Mouse (Mus musculus) liver, embryonic 11.5 days (tissue): ENCODE measurements around the gene Vav3. TPM values are rescaled to one million over a fixed set of nuclear protein-coding genes. Genes with fewer than 3 reads are reported as not detected.

Experiments used
- ATAC-seq: fragments of 200-750 bp; cut with Nextera tagmentation; replicated peaks from 2 replicates; pipeline ENCODE4 v1.8.0; 2017; ENCODE audit warnings: moderate number of reproducible peaks, mild to moderate bottlenecking, moderate TSS enrichment, moderate library complexity; ENCODE audit not compliant: low FRiP score
- DNase-seq: peaks from one replicate; pipeline ENCODE4 v3.0.0-alpha.2; 2017; ENCODE audit warnings: low spot score
- H3K27ac ChIP-seq: fragments of 300-500 bp; sonication (generic); 2 replicates; pipeline ENCODE4 v1.5.1; 2014; ENCODE audit warnings: mild to moderate bottlenecking, low read depth, low read length, control low read depth
- H3K27me3 ChIP-seq: fragments of 300-500 bp; sonication (generic); replicated peaks from 2 replicates; pipeline ENCODE4 v1.6.1; 2014; ENCODE audit warnings: low read length, mixed read lengths; ENCODE audit not compliant: control insufficient read depth, insufficient read depth
- H3K36me3 ChIP-seq: fragments of 300-500 bp; sonication (generic); 2 replicates; pipeline ENCODE4 v1.6.1; 2014; ENCODE audit warnings: mild to moderate bottlenecking, low read length, moderate library complexity, mixed read lengths; ENCODE audit not compliant: control insufficient read depth, insufficient read depth
- H3K4me1 ChIP-seq: fragments of 300-500 bp; sonication (generic); replicated peaks from 2 replicates; pipeline ENCODE4 v1.6.1; 2014; ENCODE audit warnings: low read length, mixed read lengths; ENCODE audit not compliant: control insufficient read depth, insufficient read depth
- H3K4me2 ChIP-seq: fragments of 300-500 bp; sonication (generic); 2 replicates; pipeline ENCODE4 v1.6.1; 2014; ENCODE audit warnings: mild to moderate bottlenecking, control low read depth, moderate library complexity
- H3K4me3 ChIP-seq: fragments of 300-500 bp; sonication (generic); 2 replicates; pipeline ENCODE4 v1.5.1; 2014; ENCODE audit warnings: low read depth, low read length, control low read depth
- H3K9ac ChIP-seq: fragments of 300-500 bp; sonication (generic); 2 replicates; pipeline ENCODE4 v1.6.1; 2014; ENCODE audit warnings: low read depth, low read length, control low read depth
- H3K9me3 ChIP-seq: fragments of 300-500 bp; sonication (generic); 2 replicates; pipeline ENCODE4 v1.6.1; 2016; ENCODE audit warnings: low read length, inconsistent platforms, mixed read lengths; ENCODE audit not compliant: control insufficient read depth
- WGBS: fragments of 180-500 bp; shearing (Covaris S2); extraction: QIAGEN DNeasy Blood & Tissue Kit; methylation state at CpG from one replicate; pipeline ENCODE4 v1.1.7; 2014; 5-methylcytosine and 5-hydroxymethylcytosine counted together
- polyA plus RNA-seq: library from polyadenylated mRNA; unstranded; fragments of >200 nt; fragmentation: Nextera tagmentation; extraction: Ambion mirVana; gene quantifications from 2 replicates; pipeline ENCODE4 v1.2.1, GENCODE M21; 2014

Gene Vav3
- polyA plus RNA-seq, 1 experiment from 2014 or later, result 5.8 TPM

DNA sequence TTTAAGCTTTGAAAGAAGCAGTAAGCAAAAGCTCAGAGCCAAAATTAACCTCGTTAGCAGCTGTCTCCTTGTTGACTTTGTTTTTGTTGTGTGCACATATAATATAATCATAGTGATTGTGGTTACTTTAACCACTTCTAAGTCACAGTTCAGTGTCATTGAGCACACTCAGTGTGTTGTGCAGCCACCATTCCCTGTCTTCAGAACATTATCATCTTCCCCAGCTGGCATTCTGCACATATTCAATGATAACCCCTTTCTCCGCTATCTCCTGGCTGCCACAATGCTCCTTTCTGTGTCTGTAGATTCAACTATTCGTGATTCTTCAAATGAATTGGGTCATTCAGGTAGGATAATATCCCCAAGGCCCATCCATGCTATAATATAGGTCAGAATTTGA, 21.9 kb downstream of the Vav3 start:
- H3K27me3 ChIP-seq, result no peaks in the 10 kb centered on the region
- ATAC-seq (peak; percentile 66; the same call in 1 of the 2 replicates), DNase-seq (no peak)
- WGBS, result 39% methylated on average over 3 of the region's 3 CpGs
- H3K4me1 ChIP-seq, result peaks cover 11% of the 10 kb centered on the region
- H3K4me2 ChIP-seq, result no peak overlapping the region; the same call in 1 of the 2 replicates
- H3K36me3 ChIP-seq, result no peaks in the 10 kb centered on the region
- no peak overlapping the region for H3K27ac ChIP-seq
- H3K9ac ChIP-seq, result no peak overlapping the region
- no peak overlapping the region for H3K4me3 ChIP-seq
- H3K9me3 ChIP-seq, result no peaks in the 10 kb centered on the region

DNA sequence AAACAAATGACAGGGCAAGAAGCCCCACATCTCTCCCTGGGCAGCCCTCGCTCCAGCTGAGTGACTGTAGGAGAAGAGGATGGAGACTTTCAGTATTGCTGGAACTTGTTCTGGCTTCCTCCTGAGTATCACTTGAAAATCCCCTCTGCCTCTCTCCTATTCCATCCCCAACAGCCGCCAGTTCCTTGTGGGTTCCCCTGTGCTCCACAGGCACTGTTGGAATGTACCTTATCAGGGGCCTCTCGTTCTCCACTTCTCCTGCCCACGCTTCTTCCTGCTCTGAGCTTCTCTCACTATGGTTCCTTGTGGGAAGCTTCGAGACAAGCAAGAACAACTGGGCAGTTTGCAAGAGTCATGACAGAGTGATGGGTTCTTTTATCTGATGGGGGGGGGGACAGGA, 23.1 kb downstream of the Vav3 start:
- Histone ChIP-seq H3K36me3 (no peaks in the 10 kb centered on the region), H3K9ac (no peak overlapping the region), H3K27ac (no peak overlapping the region), H3K4me1 (peaks cover 11% of the 10 kb centered on the region), H3K27me3 (no peaks in the 10 kb centered on the region), H3K4me3 (no peak overlapping the region), H3K9me3 (no peaks in the 10 kb centered on the region), H3K4me2 (no peak overlapping the region)
- WGBS, result 30% methylated on average over 5 of the region's 5 CpGs
- no peak for ATAC-seq
- no peak for DNase-seq

DNA sequence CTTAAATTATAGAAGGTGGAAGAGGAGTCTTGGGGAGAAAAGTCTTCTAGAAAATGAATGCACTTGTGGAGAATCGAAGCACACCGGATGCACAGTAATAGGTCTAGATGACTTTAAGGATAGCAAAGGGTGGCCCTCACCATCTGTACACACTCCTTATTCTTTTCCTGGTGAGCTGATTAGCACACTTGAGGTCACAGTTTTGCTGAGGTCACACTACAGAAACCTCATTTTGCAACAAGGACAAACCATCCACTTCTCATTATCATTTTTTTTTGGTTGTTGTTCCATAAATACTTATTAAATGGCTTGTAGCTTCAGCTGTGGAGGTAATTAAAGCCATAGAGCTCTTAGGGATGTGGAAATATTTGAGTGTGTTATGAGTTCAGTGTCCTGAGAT, 25.4 kb downstream of the Vav3 start:
- H3K9ac ChIP-seq, result no peak overlapping the region
- H3K9me3 ChIP-seq, result no peaks in the 10 kb centered on the region
- H3K4me1 ChIP-seq, result peaks cover 11% of the 10 kb centered on the region
- WGBS, result 76% methylated on average over 2 of the region's 2 CpGs
- H3K27ac ChIP-seq, result no peak overlapping the region
- no peak overlapping the region for H3K4me3 ChIP-seq
- H3K4me2 ChIP-seq, result no peak overlapping the region
- H3K36me3 ChIP-seq, result no peaks in the 10 kb centered on the region
- ATAC-seq (no peak), DNase-seq (no peak)
- no peaks in the 10 kb centered on the region for H3K27me3 ChIP-seq

DNA sequence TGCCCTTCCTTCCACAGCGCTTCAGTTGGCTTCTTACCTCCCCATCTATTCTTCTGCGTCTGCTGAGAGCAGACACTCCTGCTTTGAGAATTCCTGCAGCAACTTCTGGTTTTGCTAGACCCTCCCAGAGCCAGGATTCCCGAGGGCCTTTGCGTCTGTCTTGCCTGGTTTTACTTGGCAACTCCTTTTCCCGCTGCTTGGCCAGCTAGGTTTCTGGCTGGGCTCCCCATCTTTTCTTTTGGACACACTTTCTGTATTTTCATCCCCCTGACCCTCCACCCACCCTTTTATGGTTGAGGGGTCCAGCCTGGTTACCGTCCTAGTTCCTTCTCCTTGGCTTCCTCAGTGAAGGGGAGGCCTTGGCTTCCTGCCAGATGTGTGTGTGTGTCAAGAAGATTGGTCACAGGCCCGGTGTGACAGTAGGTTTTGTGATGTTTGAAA, 26.0 kb downstream of the Vav3 start:
- ATAC-seq (no peak), DNase-seq (no peak)
- no peak overlapping the region for H3K4me3 ChIP-seq
- no peak overlapping the region for H3K4me2 ChIP-seq
- WGBS, result 49% methylated on average over 7 of the region's 7 CpGs
- H3K9ac ChIP-seq, result no peak overlapping the region
- no peaks in the 10 kb centered on the region for H3K27me3 ChIP-seq
- H3K9me3 ChIP-seq, result no peaks in the 10 kb centered on the region
- no peaks in the 10 kb centered on the region for H3K36me3 ChIP-seq
- H3K4me1 ChIP-seq, result peaks cover 11% of the 10 kb centered on the region
- H3K27ac ChIP-seq, result no peak overlapping the region

DNA sequence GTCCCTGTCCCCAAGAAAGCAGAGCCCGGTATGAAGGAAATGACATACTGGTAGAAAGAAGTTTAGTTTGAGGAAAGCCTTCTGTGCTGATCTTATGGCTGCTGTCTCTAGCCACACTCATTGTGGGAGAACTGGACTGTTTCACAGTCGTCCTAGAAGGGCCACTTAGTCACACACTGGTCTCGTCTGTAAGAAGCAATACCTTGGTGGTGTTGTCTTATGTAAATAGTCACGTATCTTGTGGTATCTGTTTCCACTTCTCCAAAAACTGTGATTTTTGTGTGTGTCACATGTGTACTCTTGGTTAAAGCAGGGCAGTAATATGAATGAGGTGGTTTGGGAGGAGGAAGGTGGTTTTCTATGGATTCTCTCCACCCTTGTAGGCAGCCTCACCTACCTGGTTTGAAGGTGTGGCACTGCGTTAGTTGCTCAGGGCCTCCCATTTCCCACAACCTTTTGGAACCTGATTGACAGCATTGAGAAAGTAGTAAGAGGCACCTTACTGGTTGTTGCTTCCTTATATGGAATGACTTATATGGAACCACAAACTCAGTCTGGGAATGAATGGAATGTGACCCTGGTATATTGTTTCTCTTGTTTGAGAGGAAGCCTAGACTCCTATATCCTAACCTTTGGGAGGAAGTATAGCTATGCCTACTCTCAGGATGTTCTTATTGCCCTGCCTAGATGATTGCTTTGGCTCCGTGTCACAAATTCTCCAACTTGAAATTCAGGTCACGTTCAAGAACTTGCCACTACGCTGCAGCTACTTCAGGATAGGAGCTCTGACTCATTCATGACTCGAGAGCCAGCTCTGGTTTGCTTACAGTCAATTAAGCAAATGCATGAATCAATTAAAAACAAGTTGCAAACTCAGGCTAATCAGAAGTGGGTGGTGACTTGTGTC, 28.2 kb downstream of the Vav3 start:
- Histone ChIP-seq H3K27me3 (no peaks in the 10 kb centered on the region), H3K9ac (no peak overlapping the region), H3K4me1 (peaks cover 2% of the 10 kb centered on the region; the same call in 1 of the 2 replicates), H3K36me3 (no peaks in the 10 kb centered on the region), H3K4me2 (no peak overlapping the region), H3K27ac (no peak overlapping the region), H3K9me3 (no peaks in the 10 kb centered on the region), H3K4me3 (no peak overlapping the region)
- no peak for DNase-seq
- 70% methylated on average over 9 of the region's 9 CpGs for WGBS
- ATAC-seq, result no peak

DNA sequence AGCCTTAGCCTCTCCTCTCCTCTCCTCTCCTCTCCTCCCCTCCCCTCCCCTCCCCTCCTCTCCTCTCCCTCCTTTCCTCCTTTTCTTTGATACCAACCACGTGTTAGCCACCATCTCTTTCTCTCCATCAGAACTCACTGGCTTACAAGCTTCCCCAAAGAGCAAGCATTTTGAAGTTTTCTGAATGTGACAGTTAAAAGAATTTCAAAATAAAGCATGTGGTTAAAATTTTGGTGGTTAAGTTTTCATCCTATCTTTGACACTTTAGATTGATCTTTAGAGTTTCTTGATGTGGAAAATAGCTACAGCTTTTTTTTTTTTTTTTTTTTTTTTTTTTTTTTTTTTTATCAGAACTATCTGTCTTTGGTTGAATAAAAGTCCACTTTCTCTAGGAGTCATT, 31.1 kb downstream of the Vav3 start:
- DNase-seq (no peak), ATAC-seq (no peak)
- no peaks in the 10 kb centered on the region; the same call in 1 of the 2 replicates for H3K4me1 ChIP-seq
- no peaks in the 10 kb centered on the region for H3K9me3 ChIP-seq
- no peak overlapping the region for H3K4me3 ChIP-seq
- no peaks in the 10 kb centered on the region for H3K27me3 ChIP-seq
- no peak overlapping the region for H3K9ac ChIP-seq
- no peak overlapping the region for H3K27ac ChIP-seq
- 13% methylated on average over 1 of the region's 1 CpGs for WGBS
- H3K36me3 ChIP-seq, result no peaks in the 10 kb centered on the region
- no peak overlapping the region for H3K4me2 ChIP-seq

DNA sequence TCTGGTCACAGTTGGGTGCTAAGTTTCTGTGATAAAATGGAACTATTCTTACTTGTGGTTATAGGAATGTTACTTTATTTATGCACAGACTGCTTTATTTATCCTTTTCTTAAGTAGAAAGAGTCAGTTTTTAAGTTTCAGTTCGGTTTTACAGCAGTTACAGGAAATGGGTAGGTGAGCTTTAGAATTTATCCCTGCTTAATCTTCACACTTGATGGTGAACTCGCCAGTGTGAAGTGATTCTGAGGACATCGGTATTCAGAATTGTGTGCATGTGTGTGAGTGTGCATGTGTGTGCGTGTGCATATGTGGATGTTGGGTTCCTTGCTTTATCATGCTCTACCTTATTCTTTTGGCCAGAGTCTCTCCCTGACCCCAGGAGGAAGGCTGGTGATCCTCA, 32.2 kb downstream of the Vav3 start:
- peaks cover 4% of the 10 kb centered on the region; the same call in 1 of the 2 replicates for H3K4me1 ChIP-seq
- no peaks in the 10 kb centered on the region for H3K9me3 ChIP-seq
- no peak overlapping the region for H3K4me3 ChIP-seq
- H3K36me3 ChIP-seq, result no peaks in the 10 kb centered on the region
- no peaks in the 10 kb centered on the region for H3K27me3 ChIP-seq
- 84% methylated on average over 4 of the region's 4 CpGs for WGBS
- no peak for DNase-seq
- H3K27ac ChIP-seq, result no peak overlapping the region
- no peak overlapping the region for H3K9ac ChIP-seq
- ATAC-seq, result no peak
- H3K4me2 ChIP-seq, result no peak overlapping the region

DNA sequence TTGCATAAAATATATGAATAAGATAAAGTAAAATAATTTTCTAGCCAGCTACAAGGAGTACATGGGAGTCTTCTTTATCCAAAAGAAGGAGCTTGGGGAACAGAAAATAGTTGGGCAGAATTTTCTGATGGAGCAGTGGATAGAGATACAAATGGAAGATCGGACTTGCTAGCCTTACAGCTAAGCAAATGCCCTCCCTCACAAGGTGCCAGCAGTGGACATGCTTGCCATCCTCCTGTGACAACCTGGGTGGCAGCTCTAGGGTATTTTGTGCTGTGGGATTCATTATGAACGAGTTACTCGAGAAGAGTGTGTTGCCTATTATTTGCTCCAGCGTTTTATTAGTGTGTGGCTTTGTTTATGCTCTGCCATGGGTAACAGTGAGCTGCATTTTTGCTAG, 37.8 kb downstream of the Vav3 start:
- WGBS, result 62% methylated on average over 4 of the region's 4 CpGs
- DNase-seq (no peak), ATAC-seq (no peak; the same call in 1 of the 2 replicates)
- Histone ChIP-seq H3K4me1 (peaks cover 9% of the 10 kb centered on the region), H3K4me2 (peak overlapping the region; percentile 56), H3K9ac (no peak overlapping the region), H3K27me3 (no peaks in the 10 kb centered on the region), H3K36me3 (no peaks in the 10 kb centered on the region), H3K27ac (peak overlapping the region; percentile 80), H3K9me3 (no peaks in the 10 kb centered on the region), H3K4me3 (no peak overlapping the region)

DNA sequence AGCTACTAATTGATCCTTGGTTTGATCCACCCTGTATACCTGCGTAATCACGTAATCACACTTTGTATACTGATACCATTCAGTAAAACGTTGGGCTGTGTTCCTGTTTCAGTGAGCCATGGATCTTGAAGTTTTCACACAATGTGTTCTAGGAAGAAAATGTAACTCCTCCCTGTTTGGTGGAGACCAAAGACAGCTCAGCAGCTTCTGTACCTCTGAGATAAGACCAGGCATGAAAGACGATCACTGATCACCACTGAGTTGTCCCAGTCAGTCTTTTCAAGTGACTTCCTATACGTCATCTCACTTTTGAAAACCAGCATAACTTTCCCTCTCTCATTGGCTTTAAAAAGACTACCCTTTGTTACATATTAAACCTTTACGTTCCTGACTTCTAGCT, 38.2 kb downstream of the Vav3 start:
- Histone ChIP-seq H3K27me3 (no peaks in the 10 kb centered on the region), H3K4me1 (peaks cover 9% of the 10 kb centered on the region), H3K4me2 (peak overlapping the region; percentile 56), H3K27ac (peak overlapping the region; percentile 80), H3K36me3 (no peaks in the 10 kb centered on the region), H3K9ac (no peak overlapping the region), H3K9me3 (no peaks in the 10 kb centered on the region), H3K4me3 (no peak overlapping the region)
- WGBS, result 43% methylated on average over 6 of the region's 6 CpGs
- ATAC-seq (peak; percentile 99), DNase-seq (no peak)
